Mouse (Mus musculus) MEL (cell line): ENCODE results near the gene Timp2. TPM values are rescaled to one million over a fixed set of nuclear protein-coding genes. Genes with fewer than 3 reads are reported as not detected.

ENCODE experiments used
- DNase-seq: peaks from one replicate; pipeline ENCODE4 v3.0.0; 2011; ENCODE audit warnings: low read depth, low spot score
- H3K27ac ChIP-seq: 2 replicates; pipeline ENCODE4 v1.5.1; 2012; ENCODE audit warnings: low read depth, mild to moderate bottlenecking, control low read depth, low read length, moderate library complexity; ENCODE audit not compliant: control insufficient read depth
- H3K27me3 ChIP-seq, 2 experiments: fragments of 150-350 bp in 1 of 2; sonication (generic) in 1 of 2; 2 replicates each; pipeline ENCODE4 v1.6.1; 2012; ENCODE audit warnings: low read length in 2 of 2, mild to moderate bottlenecking in 2 of 2, improper control_type of control experiment in 1 of 2, moderate library complexity in 1 of 2; ENCODE audit not compliant: insufficient read depth in 2 of 2, control insufficient read depth in 1 of 2
- H3K36me3 ChIP-seq, 2 experiments: 2 replicates each; pipeline ENCODE4 v1.6.1; 2012 to 2014; ENCODE audit warnings: low read length in 2 of 2, improper control_type of control experiment in 1 of 2, inconsistent platforms in 1 of 2, mild to moderate bottlenecking in 1 of 2; ENCODE audit not compliant: insufficient read depth in 2 of 2, control insufficient read depth in 1 of 2
- H3K4me1 ChIP-seq, 2 experiments: fragments of 150-350 bp in 1 of 2; sonication (generic) in 1 of 2; 2 replicates each; pipeline ENCODE4 v1.6.1; 2012; ENCODE audit warnings: low read length in 2 of 2, improper control_type of control experiment in 1 of 2, mild to moderate bottlenecking in 1 of 2; ENCODE audit not compliant: insufficient read depth in 2 of 2, control insufficient read depth in 1 of 2
- H3K4me3 ChIP-seq, 2 experiments: fragments of 150-350 bp in 1 of 2; sonication (generic) in 1 of 2; 2 replicates each; pipeline ENCODE4 v1.5.1; 2012; ENCODE audit warnings: low read depth in 2 of 2, low read length in 2 of 2, mild to moderate bottlenecking in 2 of 2, moderate library complexity in 2 of 2, control low read depth in 1 of 2, improper control_type of control experiment in 1 of 2; ENCODE audit not compliant: control insufficient read depth in 1 of 2, insufficient read depth in 1 of 2
- H3K79me2 ChIP-seq: 2 replicates; pipeline ENCODE4 v1.6.1; 2012; ENCODE audit warnings: mild to moderate bottlenecking, low read length, moderate library complexity; ENCODE audit not compliant: control insufficient read depth, poor library complexity, insufficient read depth
- H3K9ac ChIP-seq: 2 replicates; pipeline ENCODE4 v1.6.1; 2012; ENCODE audit warnings: low read depth, mild to moderate bottlenecking, control low read depth, low read length, moderate library complexity; ENCODE audit not compliant: control insufficient read depth, poor library complexity, severe bottlenecking
- H3K9me3 ChIP-seq: fragments of 150-350 bp; sonication (generic); replicated peaks from 2 replicates; pipeline ENCODE4 v1.6.1; 2012; ENCODE audit warnings: mild to moderate bottlenecking, low read length, improper control_type of control experiment, moderate library complexity; ENCODE audit not compliant: insufficient read depth
- BHLHE40 ChIP-seq: IDR thresholded peaks from 2 replicates; pipeline ENCODE4 v1.6.1; 2012; ENCODE audit warnings: low read depth, mild to moderate bottlenecking, inconsistent platforms, low read length, improper control_type of control experiment, borderline replicate concordance
- CHD1 ChIP-seq: IDR thresholded peaks from 2 replicates; pipeline ENCODE4 v1.6.1; 2012; ENCODE audit warnings: low read depth, mild to moderate bottlenecking, inconsistent platforms, low read length, improper control_type of control experiment
- CHD2 ChIP-seq: IDR thresholded peaks from 2 replicates; pipeline ENCODE4 v1.6.1; 2011; ENCODE audit warnings: low read length, improper control_type of control experiment
- CTCF ChIP-seq, 3 experiments: IDR thresholded peaks in 2 of 3; conservative IDR thresholded peaks in 1 of 3; 2 replicates each; pipeline ENCODE4 v1.5.1; 2011 to 2012; ENCODE audit warnings: low read length in 3 of 3, low read depth in 2 of 3, mild to moderate bottlenecking in 2 of 3, improper control_type of control experiment in 1 of 3, inconsistent platforms in 1 of 3, mixed read lengths in 1 of 3, moderate library complexity in 1 of 3; ENCODE audit not compliant: control insufficient read depth in 1 of 3, insufficient read depth in 1 of 3, poor library complexity in 1 of 3, severe bottlenecking in 1 of 3
- ETS1 ChIP-seq: IDR thresholded peaks from 2 replicates; pipeline ENCODE4 v1.6.1; 2012; ENCODE audit warnings: low read depth, mild to moderate bottlenecking, inconsistent platforms, low read length, improper control_type of control experiment, moderate library complexity
- GABPA ChIP-seq: IDR thresholded peaks from 2 replicates; pipeline ENCODE4 v1.6.1; 2012; ENCODE audit warnings: low read depth, mild to moderate bottlenecking, inconsistent platforms, low read length, improper control_type of control experiment, moderate library complexity
- GATA1 ChIP-seq: IDR thresholded peaks from 2 replicates; pipeline ENCODE4 v1.6.1; 2011; ENCODE audit warnings: low read depth, low read length, improper control_type of control experiment
- KAT2A ChIP-seq: conservative IDR thresholded peaks from 2 replicates; pipeline ENCODE4 v1.6.1; 2012; ENCODE audit warnings: low read depth, low read length, improper control_type of control experiment, inconsistent platforms
- MAX ChIP-seq: IDR thresholded peaks from 2 replicates; pipeline ENCODE4 v1.6.1; 2011; ENCODE audit warnings: low read length, improper control_type of control experiment
- MAZ ChIP-seq: IDR thresholded peaks from 2 replicates; pipeline ENCODE4 v1.6.1; 2012; ENCODE audit warnings: low read depth, mild to moderate bottlenecking, inconsistent platforms, low read length, improper control_type of control experiment
- MEF2A ChIP-seq: IDR thresholded peaks from 2 replicates; pipeline ENCODE4 v1.6.1; 2014; ENCODE audit warnings: low read depth, mild to moderate bottlenecking, inconsistent platforms, low read length, improper control_type of control experiment; ENCODE audit not compliant: poor library complexity, insufficient replicate concordance, severe bottlenecking; ENCODE audit errors: extremely low read depth
- POLR2A ChIP-seq, 2 experiments: IDR thresholded peaks; 2 replicates each; pipeline ENCODE4 v1.6.1; 2011 to 2012; ENCODE audit warnings: low read length in 2 of 2, mild to moderate bottlenecking in 2 of 2, control low read depth in 1 of 2, improper control_type of control experiment in 1 of 2, low read depth in 1 of 2, moderate library complexity in 1 of 2; ENCODE audit not compliant: control insufficient read depth in 1 of 2, insufficient read depth in 1 of 2, poor library complexity in 1 of 2
- SIN3A ChIP-seq: IDR thresholded peaks from 2 replicates; pipeline ENCODE4 v1.6.1; 2012; ENCODE audit warnings: low read length, improper control_type of control experiment, inconsistent platforms
- SMC3 ChIP-seq: IDR thresholded peaks from 2 replicates; pipeline ENCODE4 v1.6.1; 2011; ENCODE audit warnings: low read depth, low read length, improper control_type of control experiment
- TAL1 ChIP-seq: IDR thresholded peaks from 2 replicates; pipeline ENCODE4 v1.6.1; 2012; ENCODE audit warnings: mild to moderate bottlenecking, inconsistent platforms, low read length, moderate library complexity, mixed read lengths
- ZC3H11A ChIP-seq: IDR thresholded peaks from 2 replicates; pipeline ENCODE4 v1.6.1; 2012; ENCODE audit warnings: low read depth, mild to moderate bottlenecking, inconsistent platforms, low read length, improper control_type of control experiment
- ZKSCAN1 ChIP-seq: IDR thresholded peaks from 2 replicates; pipeline ENCODE4 v1.6.1; 2012; ENCODE audit warnings: low read depth, mild to moderate bottlenecking, inconsistent platforms, low read length, improper control_type of control experiment, moderate library complexity
- ZNF384 ChIP-seq: IDR thresholded peaks from 2 replicates; pipeline ENCODE4 v1.6.1; 2012; ENCODE audit warnings: low read depth, mild to moderate bottlenecking, inconsistent platforms, low read length, improper control_type of control experiment
- polyA plus RNA-seq, 2 experiments: library from polyadenylated mRNA; stranded (reverse) in 1 of 2; unstranded in 1 of 2; fragments of >175 nt in 1 of 2; fragments of >200 nt in 1 of 2; gene quantifications; 2 replicates each; pipeline versions ENCODE4 v1.2.1 to v1.2.4; 2012; ENCODE audit warnings: low replicate concordance in 2 of 2, low read depth in 1 of 2; ENCODE audit not compliant: insufficient read length in 2 of 2, insufficient read depth in 1 of 2, missing spikeins in 1 of 2
- total RNA-seq: library from RNA; depleted of rRNA; stranded (reverse); fragments of 300-350 nt; gene quantifications from 2 replicates; pipeline ENCODE4 v1.2.3, GENCODE M21; 2012

The Timp2 gene
- total and polyA plus RNA-seq, 3 experiments = not detected

GRCm38 (mm10) chr11:118321971-118322370 is 33.6 kb downstream of the Timp2 start:
- no peak overlapping the region for H3K4me3 ChIP-seq
- no peak overlapping the region for H3K9ac ChIP-seq
- TF ChIP-seq SMC3 (no peak), ZNF384 (no peak), ZC3H11A (no peak), TAL1 (no peak), CTCF (IDR thresholded peaks at IDR 0.05 in 2 of 3, conservative IDR thresholded peaks at IDR 0.05 in 1 of 3; ENCODE audit: control insufficient read depth in 1 of 3, insufficient read depth in 1 of 3, low read depth in 2 of 3, low read length in 3 of 3, poor library complexity in 1 of 3, severe bottlenecking in 1 of 3) (no peak), CHD1 (no peak), SIN3A (no peak), ETS1 (no peak)
- no peak overlapping the region for H3K27ac ChIP-seq
- no peaks in the 10 kb centered on the region for H3K79me2 ChIP-seq
- H3K36me3 ChIP-seq = no peaks in the 10 kb centered on the region
- H3K9me3 ChIP-seq = no peaks in the 10 kb centered on the region
- no peak for DNase-seq
- peaks cover 13 to 18% of the 10 kb centered on the region in 2 experiments for H3K27me3 ChIP-seq
- no peaks in the 10 kb centered on the region for H3K4me1 ChIP-seq

- DNase-seq = no peak
- Histone ChIP-seq H3K79me2 (no peaks in the 10 kb centered on the region), H3K4me3 (no peak overlapping the region), H3K36me3 (no peaks in the 10 kb centered on the region), H3K27me3 (peaks cover 13 to 18% of the 10 kb centered on the region in 2 experiments), H3K9ac (no peak overlapping the region), H3K4me1 (no peaks in the 10 kb centered on the region), H3K27ac (no peak overlapping the region), H3K9me3 (no peaks in the 10 kb centered on the region)
- TF ChIP-seq BHLHE40 (no peak), GATA1 (no peak), GABPA (no peak), KAT2A (no peak), ZKSCAN1 (no peak), CHD2 (no peak), POLR2A (IDR thresholded peaks at IDR 0.05; ENCODE audit: control insufficient read depth in 1 of 2, insufficient read depth in 1 of 2, low read depth in 1 of 2, low read length in 2 of 2, poor library complexity in 1 of 2) (no peak), ZC3H11A (no peak), MEF2A (no peak), MAX (no peak), CHD1 (no peak), MAZ (no peak)
Observed at GRCm38 (mm10) chr11:118321500-118321899, 34.0 kb downstream of the Timp2 start.
